Comparison of ENCODE assay signal across 8 mouse cellular contexts in the genomic region with DNA sequence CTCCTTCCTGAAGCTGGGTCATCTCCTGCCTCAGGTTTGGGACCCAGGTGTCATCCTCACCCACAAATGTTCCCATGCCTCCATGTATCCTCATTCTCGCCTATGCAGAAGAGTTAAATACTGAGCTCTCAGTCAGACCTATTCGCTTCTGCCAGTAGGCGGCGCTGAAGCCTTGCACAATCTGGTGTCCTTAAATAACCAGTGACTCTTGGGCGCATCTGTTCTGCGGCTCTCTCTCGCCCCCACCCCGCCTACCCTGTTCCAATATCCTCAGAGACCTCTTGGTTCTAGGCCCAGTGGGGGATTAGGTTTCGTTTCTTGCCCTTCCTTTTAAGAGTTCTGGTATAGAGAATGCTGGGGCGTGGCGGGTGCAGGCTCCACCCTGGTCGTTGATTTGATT. TPM values are rescaled to one million over a fixed set of nuclear protein-coding genes. Genes with fewer than 3 reads are reported as not detected.
A peak's percentile ranks its signal among the peaks of the same experiment; 100 is the strongest.
DNase-seq lines count a peak whose midpoint lies in the region; ATAC-seq and TF ChIP-seq lines count a peak whose summit lies in the region.

No protein-coding gene starts in this region.

- no peak overlapping the region for H3K27ac ChIP-seq in MEL (ENCODE audit: control insufficient read depth, low read depth, low read length)
- H3K27ac ChIP-seq in layer of hippocampus, adult 2 months = peak overlapping the region; percentile 73
- no peak overlapping the region for H3K27ac ChIP-seq in lung, embryonic 16.5 days (ENCODE audit: low read length)

- H3K27me3 ChIP-seq in MEL (ENCODE audit: control insufficient read depth in 1 of 2, insufficient read depth in 2 of 2, low read length in 2 of 2) = peaks cover 2% of the 10 kb centered on the region in 2 experiments; a peak in 2 of 4 replicates
- H3K27me3 ChIP-seq in lung, embryonic 16.5 days (ENCODE audit: control insufficient read depth, insufficient read depth, low read depth, low read length) = peaks cover 62% of the 10 kb centered on the region

- H3K4me2 ChIP-seq in lung, embryonic 16.5 days (ENCODE audit: low read depth, low read length) = peak overlapping the region; percentile 45

- WGBS in lung, embryonic 16.5 days = 2% methylated on average over 12 of the region's 12 CpGs

- H3K4me3 ChIP-seq in MEL (ENCODE audit: control insufficient read depth in 1 of 2, insufficient read depth in 1 of 2, low read depth in 2 of 2, low read length in 2 of 2) = peak overlapping the region in 1 of 2 experiments; percentile 40; a peak in 2 of 4 replicates
- H3K4me3 ChIP-seq in layer of hippocampus, adult 2 months = peak overlapping the region; percentile 34
- peak overlapping the region; percentile 18; the same call in 1 of the 2 replicates for H3K4me3 ChIP-seq in lung, embryonic 16.5 days (ENCODE audit: low read length)

- H3K9ac ChIP-seq in MEL (ENCODE audit: control insufficient read depth, low read depth, low read length, poor library complexity, severe bottlenecking) = no peak overlapping the region
- H3K9ac ChIP-seq in lung, embryonic 16.5 days (ENCODE audit: low read length) = no peak overlapping the region

- peak; percentile 93 for TF ChIP-seq RAD21 in MEL (IDR thresholded peaks at IDR 0.05; ENCODE audit: low read depth, low read length)

- TF ChIP-seq POLR2A in MEL (IDR thresholded peaks at IDR 0.05; ENCODE audit: control insufficient read depth in 1 of 2, insufficient read depth in 1 of 2, low read depth in 1 of 2, low read length in 2 of 2, poor library complexity in 1 of 2) = no peak

- ATAC-seq in lung, embryonic 16.5 days (ENCODE audit: low read depth) = peak; percentile 83

- H3K4me1 ChIP-seq in MEL (ENCODE audit: control insufficient read depth in 1 of 2, insufficient read depth in 2 of 2, low read length in 2 of 2) = no peaks in the 10 kb centered on the region
- H3K4me1 ChIP-seq in lung, embryonic 16.5 days (replicated peaks; ENCODE audit: control insufficient read depth, insufficient read depth, low read length) = peaks cover 21% of the 10 kb centered on the region

- H3K79me2 ChIP-seq in MEL (ENCODE audit: control insufficient read depth, insufficient read depth, low read length, poor library complexity) = no peaks in the 10 kb centered on the region

- peak; percentile 92 to 96 (median 94) for TF ChIP-seq CTCF in MEL (IDR thresholded peaks at IDR 0.05 in 2 of 3, conservative IDR thresholded peaks at IDR 0.05 in 1 of 3; ENCODE audit: control insufficient read depth in 1 of 3, insufficient read depth in 1 of 3, low read depth in 2 of 3, low read length in 3 of 3, poor library complexity in 1 of 3, severe bottlenecking in 1 of 3)
- peak; percentile 98 for TF ChIP-seq CTCF in layer of hippocampus, adult 2 months (conservative IDR thresholded peaks at IDR 0.05)

- peak; percentile 87 for DNase-seq in MEL (ENCODE audit: low read depth, low spot score)
- peak; percentile 70 for DNase-seq in cerebellum, adult 11-12 months
- DNase-seq in forelimb bud, embryonic 11.5 days (ENCODE audit: low read depth, low spot score) = peak; percentile 88
- peak; percentile 92 for DNase-seq in heart, postnatal 4 days
- DNase-seq in layer of hippocampus, adult 2 months (ENCODE audit: low spot score in 2 of 2) = peak; percentile 89 to 94
- DNase-seq in ovary, postnatal 10 days (ENCODE audit: low spot score) = peak; percentile 56
- DNase-seq in thymus, postnatal 0 days (ENCODE audit: low spot score) = peak; percentile 87

- H3K36me3 ChIP-seq in MEL (ENCODE audit: control insufficient read depth in 1 of 2, insufficient read depth in 2 of 2, low read length in 2 of 2) = no peaks in the 10 kb centered on the region
- H3K36me3 ChIP-seq in lung, embryonic 16.5 days (ENCODE audit: control insufficient read depth, insufficient read depth, low read length) = no peaks in the 10 kb centered on the region

- H3K9me3 ChIP-seq in MEL (replicated peaks; ENCODE audit: insufficient read depth, low read length) = no peaks in the 10 kb centered on the region
- no peaks in the 10 kb centered on the region for H3K9me3 ChIP-seq in lung, embryonic 16.5 days (ENCODE audit: control insufficient read depth, low read length)

- no peak for TF ChIP-seq EP300 in MEL (IDR thresholded peaks at IDR 0.05; ENCODE audit: low read depth in 1 of 2, low read length in 2 of 2)

TF ChIP-seq in MEL, 35 proteins besides CTCF, POLR2A, EP300 and RAD21:
- TF ChIP-seq ZC3H11A (IDR thresholded peaks at IDR 0.05; ENCODE audit: low read depth, low read length) = peak; percentile 71
- TF ChIP-seq SMC3 (IDR thresholded peaks at IDR 0.05; ENCODE audit: low read depth, low read length) = peak; percentile 83
- TF ChIP-seq POLR2AphosphoS5 (IDR thresholded peaks at IDR 0.05; ENCODE audit: borderline replicate concordance, low read depth, low read length) = no peak

RNA-seq across cellular contexts. Expression of gene Robo3, which starts 2.5 kb away (rescaled TPM):
- total RNA-seq in MEL (2012; rRNA removed) = not detected in 2 replicates
- polyA plus RNA-seq in MEL (2012; ENCODE audit: insufficient read depth in 1 of 2, insufficient read length in 2 of 2, low read depth in 1 of 2, low replicate concordance in 2 of 2, missing spikeins in 1 of 2) = not detected
- under 1 TPM in 1 of 2 experiments, not detected in 1; 0.05 TPM for total RNA-seq in heart, postnatal 4 days (2021)
- total RNA-seq in layer of hippocampus, adult 2 months (2021) = 10 to 100 TPM; 14.8 to 19.0 TPM
- 0.15 and 0.19 TPM in 2 replicates for polyA plus RNA-seq in lung, embryonic 16.5 days (2015; fragmentation: Nextera tagmentation; extraction: Ambion mirVana)
- polyA plus RNA-seq in thymus, postnatal 0 days (2015; fragmentation: Nextera tagmentation; extraction: Ambion mirVana) = 0.14 and 0.23 TPM in 2 replicates

RNA-seq across cellular contexts. Expression of gene Robo4, which starts 28.9 kb away (rescaled TPM):
- total RNA-seq in MEL (2012; rRNA removed) = not detected in 2 replicates
- polyA plus RNA-seq in MEL (2012; ENCODE audit: insufficient read depth in 1 of 2, insufficient read length in 2 of 2, low read depth in 1 of 2, low replicate concordance in 2 of 2, missing spikeins in 1 of 2) = not detected
- total RNA-seq in heart, postnatal 4 days (2021) = 10 to 100 TPM; 32.6 to 33.2 TPM
- 1 to 10 TPM; 4.9 to 5.8 TPM for total RNA-seq in layer of hippocampus, adult 2 months (2021)
- polyA plus RNA-seq in lung, embryonic 16.5 days (2015; fragmentation: Nextera tagmentation; extraction: Ambion mirVana) = 24.7 and 29.8 TPM in 2 replicates
- 2.5 and 3.4 TPM in 2 replicates for polyA plus RNA-seq in thymus, postnatal 0 days (2015; fragmentation: Nextera tagmentation; extraction: Ambion mirVana)

RNA-seq across cellular contexts. Expression of gene Msantd2, which starts 58.5 kb away (rescaled TPM):
- 15.5 and 16.1 TPM in 2 replicates for total RNA-seq in MEL (2012; rRNA removed)
- polyA plus RNA-seq in MEL (2012; ENCODE audit: insufficient read depth in 1 of 2, insufficient read length in 2 of 2, low read depth in 1 of 2, low replicate concordance in 2 of 2, missing spikeins in 1 of 2) = 10 to 100 TPM in 1 of 2 experiments, not detected in 1; 26.2 TPM
- 10 to 100 TPM; 15.2 to 20.6 TPM for total RNA-seq in heart, postnatal 4 days (2021)
- 10 to 100 TPM; 20.5 to 25.6 TPM for total RNA-seq in layer of hippocampus, adult 2 months (2021)
- polyA plus RNA-seq in lung, embryonic 16.5 days (2015; fragmentation: Nextera tagmentation; extraction: Ambion mirVana) = 22.0 and 25.0 TPM in 2 replicates
- polyA plus RNA-seq in thymus, postnatal 0 days (2015; fragmentation: Nextera tagmentation; extraction: Ambion mirVana) = 15.5 and 16.7 TPM in 2 replicates

Comparison
In these comparisons a context has a peak if more than half of its experiments do, and no peak if none do; other contexts are left out.
1. RNA of gene Robo3, which starts 2.5 kb away (total RNA-seq): 14.8 to 19.0 TPM in layer of hippocampus, adult 2 months; 0.05 TPM in heart, postnatal 4 days and not detected in MEL; every median in the first group is over 10 times any median in the second.
2. RNA of gene Robo4, which starts 28.9 kb away (total RNA-seq): 32.6 to 33.2 TPM in heart, postnatal 4 days; 4.9 to 5.8 TPM in layer of hippocampus, adult 2 months and not detected in MEL; every median in the first group is over 4 times any median in the second.
3. Peak in every context shown above with its lines, with median percentiles within 50 percentile points of each other: DNase-seq.